Mouse (Mus musculus): ENCODE data around the gene Lhx4. TPM values are rescaled to one million over a fixed set of nuclear protein-coding genes. Genes with fewer than 3 reads are reported as not detected.
A peak's percentile ranks its signal among the peaks of the same experiment; 100 is the strongest.

Lhx4 gene
- total RNA-seq (2021) = not detected
- long read RNA-seq, experiment 1 = 0 reads
- long read RNA-seq, experiment 2 = 0 reads

GRCm38 (mm10) chr1:155751484-155752255 is at the start of gene Lhx4:
Gene Lhx4 (minus strand): TSS chr1:155751684.
- no peak within 1 kb of the TSS for H3K27ac ChIP-seq
- TF ChIP-seq CTCF (conservative IDR thresholded peaks at IDR 0.05) = no peak
- no peak within 1 kb of the TSS for H3K4me3 ChIP-seq
- no peak for DNase-seq (ENCODE audit: low spot score in 2 of 2)

GRCm38 (mm10) chr1:155798000-155798399 is 46.5 kb upstream of the Lhx4 start:
- no peak overlapping the region for H3K4me3 ChIP-seq
- H3K27ac ChIP-seq = no peak overlapping the region
- no peak for DNase-seq (ENCODE audit: low spot score in 2 of 2)
- TF ChIP-seq CTCF (conservative IDR thresholded peaks at IDR 0.05) = no peak

- DNase-seq (ENCODE audit: low spot score in 2 of 2) = no peak
- Histone ChIP-seq H3K4me3 (no peak overlapping the region), H3K27ac (no peak overlapping the region)
- no peak for TF ChIP-seq CTCF (conservative IDR thresholded peaks at IDR 0.05)
Measured at GRCm38 (mm10) chr1:155797425-155797824, 45.9 kb upstream of the Lhx4 start.

GRCm38 (mm10) chr1:155796757-155797405 is 45.4 kb upstream of the Lhx4 start:
- no peak for TF ChIP-seq CTCF (conservative IDR thresholded peaks at IDR 0.05)
- Histone ChIP-seq H3K27ac (no peak overlapping the region), H3K4me3 (no peak overlapping the region)
- no peak for DNase-seq (ENCODE audit: low spot score in 2 of 2)

- TF ChIP-seq CTCF (conservative IDR thresholded peaks at IDR 0.05) = no peak
- Histone ChIP-seq H3K27ac (no peak overlapping the region), H3K4me3 (no peak overlapping the region)
- DNase-seq (ENCODE audit: low spot score in 2 of 2) = no peak
Measured at GRCm38 (mm10) chr1:155795791-155796233, 44.3 kb upstream of the Lhx4 start.

- DNase-seq (ENCODE audit: low spot score in 2 of 2) = no peak
- H3K27ac ChIP-seq = no peak overlapping the region
- TF ChIP-seq CTCF (conservative IDR thresholded peaks at IDR 0.05) = no peak
- H3K4me3 ChIP-seq = no peak overlapping the region
Measured at GRCm38 (mm10) chr1:155794855-155795254, 43.4 kb upstream of the Lhx4 start.

- DNase-seq (ENCODE audit: low spot score in 2 of 2) = no peak
- Histone ChIP-seq H3K27ac (no peak overlapping the region), H3K4me3 (no peak overlapping the region)
- TF ChIP-seq CTCF (conservative IDR thresholded peaks at IDR 0.05) = peak; percentile 68
Measured at GRCm38 (mm10) chr1:155791919-155792318, 40.4 kb upstream of the Lhx4 start.

GRCm38 (mm10) chr1:155790111-155790974 is 38.9 kb upstream of the Lhx4 start:
- peak overlapping the region; percentile 70 for H3K27ac ChIP-seq
- H3K4me3 ChIP-seq = no peak overlapping the region
- TF ChIP-seq CTCF (conservative IDR thresholded peaks at IDR 0.05) = no peak
- peak in 1 of 2 experiments; percentile 3 for DNase-seq (ENCODE audit: low spot score in 2 of 2)

GRCm38 (mm10) chr1:155785886-155786285 is 34.4 kb upstream of the Lhx4 start:
- H3K4me3 ChIP-seq = no peak overlapping the region
- TF ChIP-seq CTCF (conservative IDR thresholded peaks at IDR 0.05) = no peak
- H3K27ac ChIP-seq = no peak overlapping the region
- DNase-seq (ENCODE audit: low spot score in 2 of 2) = no peak

GRCm38 (mm10) chr1:155784343-155785205 is 33.1 kb upstream of the Lhx4 start:
- Histone ChIP-seq H3K27ac (no peak overlapping the region), H3K4me3 (no peak overlapping the region)
- TF ChIP-seq CTCF (conservative IDR thresholded peaks at IDR 0.05) = peak; percentile 81
- DNase-seq (ENCODE audit: low spot score in 2 of 2) = peak; percentile 21 to 54

- Histone ChIP-seq H3K27ac (no peak overlapping the region), H3K4me3 (no peak overlapping the region)
- no peak for TF ChIP-seq CTCF (conservative IDR thresholded peaks at IDR 0.05)
- no peak for DNase-seq (ENCODE audit: low spot score in 2 of 2)
Measured at GRCm38 (mm10) chr1:155782382-155782781, 30.9 kb upstream of the Lhx4 start.

All from layer of hippocampus, adult 2 months (tissue).